Mouse (Mus musculus) Muller cell, postnatal 12 days (primary cell): Measurements from ENCODE around the gene Gpi1.
"Not testable (repeated sequence)": the region's sequence is repeated elsewhere in the genome, so short reads cannot be mapped to it uniquely, and the experiment has no call there.

Source experiments
- DNase-seq: peaks from one replicate; pipeline ENCODE4 v3.0.0-alpha.2; 2015; ENCODE audit errors: inconsistent ontology term

The Gpi1 gene

GRCm38 (mm10) chr7:34229691-34230111 is 435 bp downstream of the Gpi1 start:
- DNase-seq: peak; percentile 78

GRCm38 (mm10) chr7:34229153-34229552 is 983 bp downstream of the Gpi1 start:
- DNase-seq: no peak

- DNase-seq: peak; percentile 21
Observed at GRCm38 (mm10) chr7:34228641-34229040, 1.5 kb downstream of the Gpi1 start.

- DNase-seq: no peak
Observed at GRCm38 (mm10) chr7:34226846-34227245, 3.3 kb downstream of the Gpi1 start.

- no peak for DNase-seq
Observed at GRCm38 (mm10) chr7:34226086-34226485, 4.0 kb downstream of the Gpi1 start.

GRCm38 (mm10) chr7:34224308-34224707 is 5.8 kb downstream of the Gpi1 start:
- DNase-seq: no peak

- no peak for DNase-seq
Observed at GRCm38 (mm10) chr7:34222340-34222739, 7.8 kb downstream of the Gpi1 start.

GRCm38 (mm10) chr7:34221594-34222250 is 8.4 kb downstream of the Gpi1 start:
- DNase-seq: no peak

GRCm38 (mm10) chr7:34218496-34218895 is 11.6 kb downstream of the Gpi1 start:
- DNase-seq: no peak

GRCm38 (mm10) chr7:34216474-34216873 is 13.7 kb downstream of the Gpi1 start:
- DNase-seq: no peak

GRCm38 (mm10) chr7:34215481-34215880 is 14.7 kb downstream of the Gpi1 start:
- no peak for DNase-seq

GRCm38 (mm10) chr7:34214644-34215043 is 15.5 kb downstream of the Gpi1 start:
- DNase-seq: no peak

GRCm38 (mm10) chr7:34213281-34213680 is 16.9 kb downstream of the Gpi1 start:
- DNase-seq: no peak

GRCm38 (mm10) chr7:34208027-34208745 is 21.9 kb downstream of the Gpi1 start:
- DNase-seq: no peak

- DNase-seq: no peak
Observed at GRCm38 (mm10) chr7:34206331-34206730, 23.8 kb downstream of the Gpi1 start.

GRCm38 (mm10) chr7:34202147-34202546 is 28.0 kb downstream of the Gpi1 start:
- DNase-seq: not testable (repeated sequence)

GRCm38 (mm10) chr7:34200829-34201228 is 29.3 kb downstream of the Gpi1 start:
- DNase-seq: no peak

GRCm38 (mm10) chr7:34198346-34198745 is 31.8 kb downstream of the Gpi1 start:
- DNase-seq: peak; percentile 6

- peak; percentile 90 for DNase-seq
Observed at GRCm38 (mm10) chr7:34196132-34197128, 33.7 kb downstream of the Gpi1 start, which contains the start of gene Pdcd2l. TSS of gene Pdcd2l (minus strand) at chr7:34196661.

- DNase-seq: no peak
Observed at GRCm38 (mm10) chr7:34195632-34196031, 34.5 kb downstream of the Gpi1 start.

GRCm38 (mm10) chr7:34192825-34193224 is 37.3 kb downstream of the Gpi1 start:
- no peak for DNase-seq
